Mouse (Mus musculus) cerebellum, adult 2 months (tissue): ENCODE results near the gene Sptbn1. TPM values are rescaled to one million over a fixed set of nuclear protein-coding genes. Genes with fewer than 3 reads are reported as not detected.
"Not testable (repeated sequence)": the region's sequence is repeated elsewhere in the genome, so short reads cannot be mapped to it uniquely, and the experiment has no call there.

Experiments used
- DNase-seq, 2 experiments: peaks; one replicate each; pipeline ENCODE4 v3.0.0; 2021
- H3K27ac ChIP-seq: fragments of 200-500 bp; 2 replicates; pipeline ENCODE4 v1.5.1; 2012; ENCODE audit warnings: low read length, control low read depth, inconsistent platforms; ENCODE audit not compliant: insufficient read depth
- H3K27me3 ChIP-seq: fragments of 200-500 bp; 2 replicates; pipeline ENCODE4 v1.6.1; 2012; ENCODE audit warnings: inconsistent platforms, mild to moderate bottlenecking, low read length, moderate library complexity; ENCODE audit not compliant: control insufficient read depth, insufficient read depth
- H3K4me1 ChIP-seq: fragments of 200-500 bp; 2 replicates; pipeline ENCODE4 v1.6.1; 2011; ENCODE audit warnings: low read length; ENCODE audit not compliant: control insufficient read depth, insufficient read depth
- H3K4me3 ChIP-seq: fragments of 200-500 bp; replicated peaks from 2 replicates; pipeline ENCODE3; 2011; ENCODE audit warnings: mild to moderate bottlenecking, low read depth, low read length, control low read depth; ENCODE audit not compliant: insufficient read depth
- CTCF ChIP-seq: fragments of 200-500 bp; IDR thresholded peaks from 2 replicates; pipeline ENCODE4 v1.5.1; 2011; ENCODE audit warnings: low read depth, mild to moderate bottlenecking, control low read depth, low read length, moderate library complexity, borderline replicate concordance; ENCODE audit not compliant: insufficient read depth
- POLR2A ChIP-seq: fragments of 200-500 bp; IDR thresholded peaks from 2 replicates; pipeline ENCODE4 v1.6.1; 2011; ENCODE audit warnings: low read length, control low read depth, borderline replicate concordance; ENCODE audit not compliant: insufficient read depth
- WGBS: fragments of 180-500 bp; shearing (Covaris S2); methylation state at CpG from one replicate; pipeline ENCODE4 v1.1.7; 2018; 5-methylcytosine and 5-hydroxymethylcytosine counted together
- polyA plus RNA-seq: library from polyadenylated mRNA; depleted of rRNA; stranded (reverse); fragments of >200 nt; gene quantifications from 2 replicates; pipeline ENCODE4 v1.2.3, GENCODE M21; 2012

Gene Sptbn1
- polyA plus RNA-seq, 1 experiment, result 244 TPM

DNA sequence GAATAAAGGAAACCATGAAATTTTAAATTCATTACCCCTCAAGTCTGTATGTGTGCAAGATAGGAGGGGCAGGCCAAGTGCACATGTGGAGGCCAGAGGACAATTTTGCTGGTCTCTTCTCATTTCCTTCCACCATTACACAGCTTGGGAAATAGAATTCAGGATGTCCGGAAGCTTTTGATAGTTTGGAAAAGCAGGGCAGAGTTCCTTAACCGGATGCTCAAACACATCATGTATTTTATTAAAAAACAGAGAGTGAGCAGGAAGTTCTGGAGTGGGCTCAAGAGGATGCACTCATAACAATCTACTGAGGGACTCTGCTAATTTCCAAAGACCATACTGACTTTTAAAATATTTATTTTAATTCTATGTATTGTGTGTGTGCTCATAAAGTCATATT, 4.3 kb downstream of the Sptbn1 start:
- Histone ChIP-seq H3K4me3 (no peak overlapping the region), H3K4me1 (peaks cover 4% of the 10 kb centered on the region), H3K27ac (no peak overlapping the region), H3K27me3 (no peaks in the 10 kb centered on the region)
- WGBS, result 53% methylated on average over 2 of the region's 2 CpGs
- TF ChIP-seq POLR2A (no peak), CTCF (no peak)
- DNase-seq, result no peak

DNA sequence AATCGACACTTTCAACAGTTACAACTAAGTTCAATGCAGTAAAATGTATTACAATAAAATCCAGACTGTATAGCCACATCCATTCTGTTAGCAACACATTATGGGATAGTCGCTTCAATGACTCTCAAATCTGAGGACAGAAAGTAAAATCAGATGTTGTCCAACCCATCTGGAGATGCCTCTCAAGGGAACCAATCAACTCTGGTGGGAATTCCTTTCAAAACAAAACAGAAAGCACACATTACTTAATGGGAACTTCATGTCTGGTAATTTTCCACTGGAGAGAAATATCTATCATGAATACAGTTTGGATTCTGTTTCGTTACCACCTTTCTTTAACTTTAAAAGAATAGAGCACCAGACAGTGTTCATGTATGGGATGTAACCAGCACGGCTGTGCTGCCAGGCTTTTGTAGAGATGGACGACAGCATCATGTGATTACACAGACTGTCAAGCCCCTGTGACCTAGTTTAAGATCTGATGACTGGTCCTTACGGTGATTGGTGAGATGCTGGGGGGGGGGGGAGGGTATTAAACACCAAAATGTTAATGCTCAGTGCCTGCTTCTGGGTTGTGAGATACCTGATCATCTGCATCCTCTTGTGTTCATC, 9.1 kb downstream of the Sptbn1 start:
- WGBS, result 53% methylated on average over 6 of the region's 6 CpGs
- no peak for DNase-seq
- no peak overlapping the region for H3K4me3 ChIP-seq
- H3K27ac ChIP-seq, result no peak overlapping the region
- TF ChIP-seq CTCF, result no peak
- no peak for TF ChIP-seq POLR2A
- H3K4me1 ChIP-seq, result peaks cover 13% of the 10 kb centered on the region
- no peaks in the 10 kb centered on the region for H3K27me3 ChIP-seq

DNA sequence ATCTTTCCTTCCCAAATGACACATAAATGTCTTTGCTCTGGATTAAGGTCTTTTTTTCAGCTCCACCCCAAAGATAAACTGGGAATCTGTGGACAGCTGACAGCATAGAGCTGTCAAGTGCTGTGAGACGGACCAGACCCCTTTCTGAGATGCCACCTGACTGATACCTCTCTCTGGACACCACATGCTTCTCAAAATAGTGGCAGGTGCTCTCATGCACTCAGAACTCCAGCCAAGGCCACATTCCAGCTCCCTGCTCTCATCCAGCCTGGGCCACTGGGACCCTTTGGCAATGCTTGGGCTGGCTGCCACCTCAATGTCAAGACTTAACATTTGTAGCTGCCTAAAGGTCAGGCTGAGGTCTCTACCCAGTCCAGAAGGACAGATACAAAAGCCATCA, 10.2 kb downstream of the Sptbn1 start:
- 3% methylated on average over 1 of the region's 1 CpGs for WGBS
- no peak for TF ChIP-seq POLR2A
- no peak for TF ChIP-seq CTCF
- peak; percentile 63 to 78 for DNase-seq
- no peaks in the 10 kb centered on the region for H3K27me3 ChIP-seq
- H3K4me1 ChIP-seq, result peaks cover 13% of the 10 kb centered on the region
- H3K27ac ChIP-seq, result peak overlapping the region; percentile 34
- no peak overlapping the region for H3K4me3 ChIP-seq

DNA sequence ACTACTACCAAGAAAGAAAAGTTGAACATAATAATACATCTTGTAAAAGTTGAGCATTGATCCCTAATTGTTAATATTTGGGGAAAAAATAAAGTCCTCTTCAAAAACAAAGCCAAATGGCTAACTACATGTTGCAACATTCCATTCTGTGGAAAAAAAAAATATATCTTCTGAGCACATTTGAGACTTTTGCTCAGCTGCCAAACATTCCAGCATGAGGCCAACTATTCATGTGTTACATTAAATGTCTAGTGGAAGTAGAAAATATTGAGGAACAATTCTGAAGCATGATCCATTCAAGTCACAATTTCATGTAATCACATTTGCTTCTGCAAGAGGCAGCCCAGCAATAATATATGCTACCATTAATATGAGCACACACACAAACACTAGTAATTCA, 10.9 kb downstream of the Sptbn1 start:
- Histone ChIP-seq H3K27me3 (no peaks in the 10 kb centered on the region), H3K4me3 (no peak overlapping the region), H3K4me1 (peaks cover 13% of the 10 kb centered on the region), H3K27ac (no peak overlapping the region)
- TF ChIP-seq CTCF (no peak), POLR2A (no peak)
- DNase-seq, result no peak

DNA sequence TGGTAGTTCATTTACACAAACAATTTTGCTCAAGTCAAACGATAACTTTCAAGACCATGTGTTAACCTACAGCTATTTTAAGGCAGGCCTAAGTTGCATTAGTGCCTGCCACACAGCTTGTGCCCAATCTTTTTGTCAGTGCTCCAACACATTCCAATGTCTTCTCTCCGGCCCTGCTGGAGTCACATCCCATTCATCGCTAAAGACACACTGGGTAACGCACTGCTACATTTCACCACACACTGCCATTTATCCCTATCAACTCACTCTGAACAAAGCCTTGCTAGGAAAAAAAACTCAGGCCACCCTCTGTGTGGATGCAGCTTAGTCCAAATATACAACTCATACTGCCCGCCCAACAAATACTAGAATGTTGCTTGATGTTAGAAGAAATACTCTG, 11.5 kb downstream of the Sptbn1 start:
- Histone ChIP-seq H3K27me3 (no peaks in the 10 kb centered on the region), H3K27ac (no peak overlapping the region), H3K4me1 (peaks cover 13% of the 10 kb centered on the region), H3K4me3 (no peak overlapping the region)
- TF ChIP-seq CTCF (no peak), POLR2A (no peak)
- WGBS, result 15% methylated on average over 5 of the region's 5 CpGs
- DNase-seq, result peak in 1 of 2 experiments; percentile 32

DNA sequence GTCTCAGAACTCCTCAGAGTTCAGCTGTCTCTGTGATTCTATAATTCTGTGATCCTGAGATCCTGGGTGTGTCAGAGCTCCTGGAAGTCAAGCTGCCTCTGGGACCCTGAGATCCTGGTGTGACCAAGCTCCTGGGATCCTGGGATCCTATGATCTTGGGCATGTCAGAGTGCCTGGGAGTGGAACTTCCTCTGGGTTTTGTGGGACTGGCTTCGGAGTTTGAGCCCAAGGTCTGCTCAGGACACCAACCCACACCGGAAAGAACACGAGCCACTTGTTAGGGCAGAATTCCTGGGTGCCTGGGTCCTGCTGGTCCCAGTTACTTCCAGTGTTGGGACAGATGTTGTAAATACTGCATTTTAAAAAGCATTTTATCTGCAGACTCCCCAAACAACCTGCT, 12.8 kb downstream of the Sptbn1 start:
- not testable (repeated sequence) for H3K4me3 ChIP-seq, H3K27me3 ChIP-seq, H3K27ac ChIP-seq, DNase-seq
- 98% methylated on average over 3 of the region's 3 CpGs for WGBS
- peaks cover 13% of the 10 kb centered on the region for H3K4me1 ChIP-seq

DNA sequence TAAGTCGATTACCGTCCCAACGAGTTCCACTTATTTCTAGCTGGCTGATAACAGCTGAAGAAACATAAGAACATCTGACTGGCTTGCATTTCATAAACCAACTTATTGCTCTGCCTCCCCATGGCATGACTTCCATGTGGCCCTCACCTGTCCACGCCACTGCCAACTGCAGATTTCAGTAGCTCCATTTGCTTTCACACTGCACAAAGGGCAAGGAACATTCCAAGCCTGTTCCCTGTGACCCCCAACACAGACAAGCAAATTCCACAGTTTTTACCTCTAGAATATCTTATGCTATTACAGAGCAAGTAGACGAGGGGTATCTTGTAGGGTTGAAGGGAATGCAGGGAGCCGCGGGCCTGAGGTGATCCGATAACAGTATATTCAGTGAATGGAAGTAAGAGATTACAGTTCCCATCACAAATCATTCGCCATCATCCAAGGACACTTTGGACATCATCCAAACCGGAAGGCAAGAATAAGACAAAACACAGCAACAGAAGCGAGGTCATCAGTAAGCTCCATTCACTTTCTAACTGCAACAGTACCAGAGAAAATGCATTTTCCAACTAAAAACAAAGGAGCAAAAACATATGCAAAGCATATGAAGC, 16.6 kb downstream of the Sptbn1 start:
- H3K27me3 ChIP-seq, result no peaks in the 10 kb centered on the region
- no peak overlapping the region for H3K27ac ChIP-seq
- H3K4me1 ChIP-seq, result peaks cover 12% of the 10 kb centered on the region; the same call in 1 of the 2 replicates
- WGBS, result 63% methylated on average over 11 of the region's 11 CpGs
- TF ChIP-seq CTCF, result no peak
- no peak for TF ChIP-seq POLR2A
- H3K4me3 ChIP-seq, result no peak overlapping the region
- no peak for DNase-seq

DNA sequence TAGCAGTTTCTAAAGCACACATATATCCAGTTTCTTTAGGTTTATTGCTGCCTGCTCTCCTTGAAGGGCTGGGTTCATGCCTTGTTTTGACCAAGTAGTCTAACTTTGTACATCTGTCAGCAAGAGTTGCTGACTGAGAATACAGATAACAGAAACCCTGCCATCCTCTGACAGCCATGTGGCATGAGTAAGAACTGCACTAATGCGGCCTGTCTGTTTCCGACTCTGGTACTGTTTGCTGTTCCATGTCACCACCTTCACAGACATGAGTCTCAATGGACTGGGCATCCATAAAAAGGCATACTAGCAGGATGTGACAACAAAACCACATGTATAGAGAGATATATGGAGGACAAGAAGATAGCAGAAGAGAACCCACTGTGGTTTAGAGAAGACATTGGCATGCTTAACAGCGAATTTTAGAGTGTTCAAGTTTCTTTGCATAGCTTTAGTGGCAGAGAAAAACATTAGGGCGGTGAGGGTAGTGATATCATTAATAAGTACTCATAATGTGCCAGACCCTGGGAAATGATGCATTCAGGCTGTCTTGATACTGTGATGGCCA, 18.4 kb downstream of the Sptbn1 start:
- WGBS, result 69% methylated on average over 4 of the region's 4 CpGs
- peaks cover 26% of the 10 kb centered on the region for H3K4me1 ChIP-seq
- H3K27me3 ChIP-seq, result no peaks in the 10 kb centered on the region
- no peak overlapping the region for H3K27ac ChIP-seq
- TF ChIP-seq POLR2A, result no peak
- TF ChIP-seq CTCF, result no peak
- no peak overlapping the region for H3K4me3 ChIP-seq
- no peak for DNase-seq
